Mouse (Mus musculus): ENCODE data around the gene Pagr1b. TPM values are rescaled to one million over a fixed set of nuclear protein-coding genes. Genes with fewer than 3 reads are reported as not detected.

Gene Pagr1b
- polyA plus RNA-seq, 1 experiment from 2014 or later, result 0.31 TPM

DNA sequence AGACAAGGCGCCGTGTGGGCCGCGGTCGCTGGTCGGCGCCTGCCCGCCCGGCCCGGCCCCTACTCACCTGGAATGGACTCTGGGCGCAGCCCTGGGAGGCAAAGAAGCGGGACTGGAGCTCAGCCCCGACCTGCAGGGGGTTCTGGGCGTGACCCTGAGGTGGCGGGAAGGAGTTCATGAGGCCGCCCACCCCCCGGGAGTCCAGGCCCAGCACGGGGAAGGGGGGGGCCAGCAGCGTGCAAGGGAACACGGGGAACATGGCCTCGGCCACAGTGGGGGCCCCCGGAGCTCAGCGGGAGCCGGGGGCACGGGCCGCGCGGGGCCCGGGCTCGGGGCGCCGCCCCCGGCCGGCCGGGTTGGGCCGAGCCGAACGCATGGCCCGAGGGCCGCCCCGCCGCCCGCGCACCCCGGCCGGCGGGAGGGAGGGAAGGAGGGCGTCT is 9.9 kb upstream of the Pagr1b start:
- H3K9me3 ChIP-seq (ENCODE audit: control insufficient read depth, low read length), result no peaks in the 10 kb centered on the region
- peak overlapping the region; percentile 91 for H3K4me3 ChIP-seq (ENCODE audit: low read length)
- peaks cover 14% of the 10 kb centered on the region; the same call in 1 of the 2 replicates for H3K36me3 ChIP-seq (ENCODE audit: control insufficient read depth, insufficient read depth, low read length)
- H3K4me2 ChIP-seq (ENCODE audit: low read length), result peak overlapping the region; percentile 95
- H3K4me1 ChIP-seq (ENCODE audit: control insufficient read depth, insufficient read depth, low read depth, low read length), result peaks cover 37% of the 10 kb centered on the region
- 0% methylated on average over 24 of the region's 48 CpGs for WGBS
- peak overlapping the region; percentile 100 for H3K27ac ChIP-seq (ENCODE audit: low read depth, low read length)
- peak overlapping the region; percentile 97 for H3K9ac ChIP-seq (ENCODE audit: low read depth, low read length)
- peak; percentile 5; the same call in 1 of the 2 replicates for ATAC-seq
- H3K27me3 ChIP-seq (replicated peaks; ENCODE audit: control insufficient read depth, insufficient read depth, low read length), result no peaks in the 10 kb centered on the region

DNA sequence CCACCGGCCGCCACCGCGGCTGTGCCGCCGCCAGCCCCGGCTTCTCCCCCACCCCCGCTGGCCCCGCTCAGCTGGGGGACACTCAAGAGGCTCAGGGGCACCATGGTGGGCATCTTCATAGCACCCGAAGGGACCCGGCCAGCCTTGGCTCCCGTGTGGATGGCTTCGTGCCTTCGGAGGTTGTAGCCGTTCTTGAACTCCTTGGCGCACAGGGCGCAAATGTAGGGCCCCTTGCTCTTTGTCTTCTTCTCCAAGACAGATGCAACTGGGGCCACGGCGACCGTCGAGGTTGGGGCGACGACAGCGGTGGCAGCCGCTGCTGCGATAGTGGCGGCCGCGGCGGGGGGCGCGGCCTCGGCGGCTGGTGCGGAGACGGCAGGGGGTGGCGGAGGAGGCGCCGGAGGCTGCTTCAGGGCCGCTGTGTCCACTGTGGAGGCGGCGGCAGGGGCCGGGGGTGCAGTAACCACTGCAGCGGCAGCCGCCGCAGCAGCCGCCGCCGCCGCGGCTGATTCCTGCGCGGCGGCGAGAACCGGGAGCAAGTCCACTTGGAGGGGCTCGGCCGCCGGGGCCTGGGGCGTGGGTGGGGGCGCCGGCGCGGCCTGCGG is 9.4 kb upstream of the Pagr1b start:
- no peaks in the 10 kb centered on the region for H3K9me3 ChIP-seq (ENCODE audit: control insufficient read depth, low read length)
- peak overlapping the region; percentile 97 for H3K9ac ChIP-seq (ENCODE audit: low read depth, low read length)
- H3K4me1 ChIP-seq (ENCODE audit: control insufficient read depth, insufficient read depth, low read depth, low read length), result peaks cover 38% of the 10 kb centered on the region
- ATAC-seq, result no peak
- H3K4me2 ChIP-seq (ENCODE audit: low read length), result peak overlapping the region; percentile 95
- H3K27me3 ChIP-seq (replicated peaks; ENCODE audit: control insufficient read depth, insufficient read depth, low read length), result no peaks in the 10 kb centered on the region
- H3K27ac ChIP-seq (ENCODE audit: low read depth, low read length), result peak overlapping the region; percentile 100
- WGBS, result under 1% methylated on average over 60 of the region's 65 CpGs
- peaks cover 14% of the 10 kb centered on the region; the same call in 1 of the 2 replicates for H3K36me3 ChIP-seq (ENCODE audit: control insufficient read depth, insufficient read depth, low read length)
- H3K4me3 ChIP-seq (ENCODE audit: low read length), result peak overlapping the region; percentile 91

DNA sequence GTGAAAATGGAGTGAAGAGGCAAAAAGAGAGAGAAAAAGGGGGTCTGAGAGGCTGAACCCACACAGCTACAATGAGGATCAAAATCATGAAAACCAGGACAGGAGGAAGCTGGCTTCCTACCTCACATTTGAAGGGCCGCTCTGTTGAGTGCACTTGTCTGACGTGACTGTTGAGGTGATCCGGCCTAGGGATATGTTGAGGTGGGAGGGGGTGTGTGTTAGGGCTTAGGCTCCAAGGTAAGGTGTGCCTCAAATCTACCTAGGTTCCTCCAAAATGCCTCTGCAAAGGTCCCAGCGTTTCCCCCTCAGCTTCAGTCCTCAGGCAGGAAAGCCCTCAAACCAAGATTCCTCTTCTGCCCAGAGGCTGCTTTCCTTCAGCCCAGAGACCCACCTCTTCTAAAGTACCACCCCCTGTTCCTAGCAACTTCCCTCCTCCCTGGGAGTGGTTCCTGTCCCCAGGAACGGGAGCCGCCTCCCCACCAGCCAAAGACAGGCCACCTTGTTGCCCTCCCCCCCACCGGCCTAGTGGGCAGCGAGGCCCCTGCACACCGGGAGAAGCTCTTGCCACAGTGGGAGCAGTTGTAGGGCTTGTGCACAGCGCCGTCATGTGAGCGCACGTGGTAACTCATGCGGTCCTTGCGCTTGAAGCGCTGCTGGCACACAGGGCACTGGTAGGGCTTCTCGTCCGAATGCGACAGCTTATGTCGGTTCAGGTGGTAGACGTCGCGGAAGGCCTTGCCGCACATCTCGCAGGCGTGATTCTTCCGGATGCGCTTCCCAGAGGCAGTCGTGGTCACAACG is 8.7 kb upstream of the Pagr1b start:
- H3K4me3 ChIP-seq (ENCODE audit: low read length), result peak overlapping the region; percentile 91
- no peaks in the 10 kb centered on the region for H3K27me3 ChIP-seq (replicated peaks; ENCODE audit: control insufficient read depth, insufficient read depth, low read length)
- peaks cover 14% of the 10 kb centered on the region; the same call in 1 of the 2 replicates for H3K36me3 ChIP-seq (ENCODE audit: control insufficient read depth, insufficient read depth, low read length)
- under 1% methylated on average over 30 of the region's 30 CpGs for WGBS
- peak overlapping the region; percentile 97 for H3K9ac ChIP-seq (ENCODE audit: low read depth, low read length)
- ATAC-seq, result peak; percentile 18; the same call in 1 of the 2 replicates
- H3K9me3 ChIP-seq (ENCODE audit: control insufficient read depth, low read length), result no peaks in the 10 kb centered on the region
- peaks cover 44% of the 10 kb centered on the region for H3K4me1 ChIP-seq (ENCODE audit: control insufficient read depth, insufficient read depth, low read depth, low read length)
- peak overlapping the region; percentile 100 for H3K27ac ChIP-seq (ENCODE audit: low read depth, low read length)
- H3K4me2 ChIP-seq (ENCODE audit: low read length), result peak overlapping the region; percentile 95

GRCm38 (mm10) chr7:127023896-127024690 is 7.8 kb upstream of the Pagr1b start:
- H3K36me3 ChIP-seq (ENCODE audit: control insufficient read depth, insufficient read depth, low read length), result peaks cover 14% of the 10 kb centered on the region; the same call in 1 of the 2 replicates
- H3K4me1 ChIP-seq (ENCODE audit: control insufficient read depth, insufficient read depth, low read depth, low read length), result peaks cover 53% of the 10 kb centered on the region
- ATAC-seq, result no peak
- peak overlapping the region; percentile 91 for H3K4me3 ChIP-seq (ENCODE audit: low read length)
- H3K4me2 ChIP-seq (ENCODE audit: low read length), result peak overlapping the region; percentile 95
- peak overlapping the region; percentile 97 for H3K9ac ChIP-seq (ENCODE audit: low read depth, low read length)
- peak overlapping the region; percentile 100 for H3K27ac ChIP-seq (ENCODE audit: low read depth, low read length)
- no peaks in the 10 kb centered on the region for H3K27me3 ChIP-seq (replicated peaks; ENCODE audit: control insufficient read depth, insufficient read depth, low read length)
- WGBS, result 16% methylated on average over 19 of the region's 19 CpGs
- no peaks in the 10 kb centered on the region for H3K9me3 ChIP-seq (ENCODE audit: control insufficient read depth, low read length)

GRCm38 (mm10) chr7:127023272-127023691 is 7.0 kb upstream of the Pagr1b start:
- Histone ChIP-seq H3K4me2 (ENCODE audit: low read length) (peak overlapping the region; percentile 95), H3K27ac (ENCODE audit: low read depth, low read length) (peak overlapping the region; percentile 27), H3K36me3 (ENCODE audit: control insufficient read depth, insufficient read depth, low read length) (peaks cover 14% of the 10 kb centered on the region; the same call in 1 of the 2 replicates), H3K4me3 (ENCODE audit: low read length) (peak overlapping the region; percentile 91), H3K9ac (ENCODE audit: low read depth, low read length) (peak overlapping the region; percentile 60), H3K27me3 (replicated peaks; ENCODE audit: control insufficient read depth, insufficient read depth, low read length) (no peaks in the 10 kb centered on the region), H3K9me3 (ENCODE audit: control insufficient read depth, low read length) (no peaks in the 10 kb centered on the region), H3K4me1 (ENCODE audit: control insufficient read depth, insufficient read depth, low read depth, low read length) (peaks cover 60% of the 10 kb centered on the region)
- WGBS, result 68% methylated on average over 13 of the region's 13 CpGs
- ATAC-seq, result no peak

GRCm38 (mm10) chr7:127022528-127023271 is 6.4 kb upstream of the Pagr1b start:
- peak overlapping the region; percentile 60 for H3K9ac ChIP-seq (ENCODE audit: low read depth, low read length)
- H3K27ac ChIP-seq (ENCODE audit: low read depth, low read length), result peak overlapping the region; percentile 27
- H3K9me3 ChIP-seq (ENCODE audit: control insufficient read depth, low read length), result no peaks in the 10 kb centered on the region
- no peak overlapping the region for H3K4me3 ChIP-seq (ENCODE audit: low read length)
- ATAC-seq, result no peak
- WGBS, result 76% methylated on average over 5 of the region's 7 CpGs
- peaks cover 14% of the 10 kb centered on the region; the same call in 1 of the 2 replicates for H3K36me3 ChIP-seq (ENCODE audit: control insufficient read depth, insufficient read depth, low read length)
- H3K27me3 ChIP-seq (replicated peaks; ENCODE audit: control insufficient read depth, insufficient read depth, low read length), result no peaks in the 10 kb centered on the region
- peak overlapping the region; percentile 95 for H3K4me2 ChIP-seq (ENCODE audit: low read length)
- H3K4me1 ChIP-seq (ENCODE audit: control insufficient read depth, insufficient read depth, low read depth, low read length), result peaks cover 60% of the 10 kb centered on the region

GRCm38 (mm10) chr7:127021563-127022527 is 5.6 kb upstream of the Pagr1b start:
- peak overlapping the region; percentile 59 for H3K4me3 ChIP-seq (ENCODE audit: low read length)
- WGBS, result 40% methylated on average over 5 of the region's 5 CpGs
- no peak for ATAC-seq
- H3K9ac ChIP-seq (ENCODE audit: low read depth, low read length), result peak overlapping the region; percentile 83
- peaks cover 60% of the 10 kb centered on the region for H3K4me1 ChIP-seq (ENCODE audit: control insufficient read depth, insufficient read depth, low read depth, low read length)
- H3K27me3 ChIP-seq (replicated peaks; ENCODE audit: control insufficient read depth, insufficient read depth, low read length), result no peaks in the 10 kb centered on the region
- H3K36me3 ChIP-seq (ENCODE audit: control insufficient read depth, insufficient read depth, low read length), result peaks cover 14% of the 10 kb centered on the region; the same call in 1 of the 2 replicates
- H3K9me3 ChIP-seq (ENCODE audit: control insufficient read depth, low read length), result no peaks in the 10 kb centered on the region
- peak overlapping the region; percentile 89 for H3K27ac ChIP-seq (ENCODE audit: low read depth, low read length)
- H3K4me2 ChIP-seq (ENCODE audit: low read length), result peak overlapping the region; percentile 91

Measured in hindbrain, embryonic 16.5 days (tissue).